Mouse (Mus musculus) MEL (cell line): ENCODE measurements around the gene Rnase12. TPM values are rescaled to one million over a fixed set of nuclear protein-coding genes. Genes with fewer than 3 reads are reported as not detected.

Experiments
- DNase-seq: peaks from one replicate; pipeline ENCODE4 v3.0.0; 2011; ENCODE audit warnings: low read depth, low spot score
- H3K27ac ChIP-seq: 2 replicates; pipeline ENCODE4 v1.5.1; 2012; ENCODE audit warnings: low read depth, mild to moderate bottlenecking, control low read depth, low read length, moderate library complexity; ENCODE audit not compliant: control insufficient read depth
- H3K27me3 ChIP-seq, 2 experiments: fragments of 150-350 bp in 1 of 2; sonication (generic) in 1 of 2; 2 replicates each; pipeline ENCODE4 v1.6.1; 2012; ENCODE audit warnings: low read length in 2 of 2, mild to moderate bottlenecking in 2 of 2, improper control_type of control experiment in 1 of 2, moderate library complexity in 1 of 2; ENCODE audit not compliant: insufficient read depth in 2 of 2, control insufficient read depth in 1 of 2
- H3K36me3 ChIP-seq, 2 experiments: 2 replicates each; pipeline ENCODE4 v1.6.1; 2012 to 2014; ENCODE audit warnings: low read length in 2 of 2, improper control_type of control experiment in 1 of 2, inconsistent platforms in 1 of 2, mild to moderate bottlenecking in 1 of 2; ENCODE audit not compliant: insufficient read depth in 2 of 2, control insufficient read depth in 1 of 2
- H3K4me1 ChIP-seq, 2 experiments: fragments of 150-350 bp in 1 of 2; sonication (generic) in 1 of 2; 2 replicates each; pipeline ENCODE4 v1.6.1; 2012; ENCODE audit warnings: low read length in 2 of 2, improper control_type of control experiment in 1 of 2, mild to moderate bottlenecking in 1 of 2; ENCODE audit not compliant: insufficient read depth in 2 of 2, control insufficient read depth in 1 of 2
- H3K4me3 ChIP-seq, 2 experiments: fragments of 150-350 bp in 1 of 2; sonication (generic) in 1 of 2; 2 replicates each; pipeline ENCODE4 v1.5.1; 2012; ENCODE audit warnings: low read depth in 2 of 2, low read length in 2 of 2, mild to moderate bottlenecking in 2 of 2, moderate library complexity in 2 of 2, control low read depth in 1 of 2, improper control_type of control experiment in 1 of 2; ENCODE audit not compliant: control insufficient read depth in 1 of 2, insufficient read depth in 1 of 2
- H3K79me2 ChIP-seq: 2 replicates; pipeline ENCODE4 v1.6.1; 2012; ENCODE audit warnings: mild to moderate bottlenecking, low read length, moderate library complexity; ENCODE audit not compliant: control insufficient read depth, poor library complexity, insufficient read depth
- H3K9ac ChIP-seq: 2 replicates; pipeline ENCODE4 v1.6.1; 2012; ENCODE audit warnings: low read depth, mild to moderate bottlenecking, control low read depth, low read length, moderate library complexity; ENCODE audit not compliant: control insufficient read depth, poor library complexity, severe bottlenecking
- H3K9me3 ChIP-seq: fragments of 150-350 bp; sonication (generic); replicated peaks from 2 replicates; pipeline ENCODE4 v1.6.1; 2012; ENCODE audit warnings: mild to moderate bottlenecking, low read length, improper control_type of control experiment, moderate library complexity; ENCODE audit not compliant: insufficient read depth
- E2F4 ChIP-seq: IDR thresholded peaks from 2 replicates; pipeline ENCODE4 v1.6.1; 2011; ENCODE audit warnings: low read depth, low read length, improper control_type of control experiment, borderline replicate concordance
- ELF1 ChIP-seq: IDR thresholded peaks from 2 replicates; pipeline ENCODE4 v1.6.1; 2014; ENCODE audit warnings: low read depth, mild to moderate bottlenecking, inconsistent platforms, low read length, improper control_type of control experiment, moderate library complexity
- EP300 ChIP-seq, 2 experiments: IDR thresholded peaks; 2 replicates each; pipeline ENCODE4 v1.6.1; 2011; ENCODE audit warnings: improper control_type of control experiment in 2 of 2, low read length in 2 of 2, low read depth in 1 of 2, mild to moderate bottlenecking in 1 of 2
- MAZ ChIP-seq: IDR thresholded peaks from 2 replicates; pipeline ENCODE4 v1.6.1; 2012; ENCODE audit warnings: low read depth, mild to moderate bottlenecking, inconsistent platforms, low read length, improper control_type of control experiment
- MXI1 ChIP-seq: IDR thresholded peaks from 2 replicates; pipeline ENCODE4 v1.6.1; 2011; ENCODE audit warnings: mild to moderate bottlenecking, low read depth, low read length, improper control_type of control experiment
- RAD21 ChIP-seq: IDR thresholded peaks from 2 replicates; pipeline ENCODE4 v1.6.1; 2011; ENCODE audit warnings: mild to moderate bottlenecking, low read depth, low read length, improper control_type of control experiment
- SMC3 ChIP-seq: IDR thresholded peaks from 2 replicates; pipeline ENCODE4 v1.6.1; 2011; ENCODE audit warnings: low read depth, low read length, improper control_type of control experiment
- TAL1 ChIP-seq: IDR thresholded peaks from 2 replicates; pipeline ENCODE4 v1.6.1; 2012; ENCODE audit warnings: mild to moderate bottlenecking, inconsistent platforms, low read length, moderate library complexity, mixed read lengths
- TBP ChIP-seq: IDR thresholded peaks from 2 replicates; pipeline ENCODE4 v1.8.0; 2011; ENCODE audit warnings: low read depth, low read length, improper control_type of control experiment
- TCF12 ChIP-seq: IDR thresholded peaks from 2 replicates; pipeline ENCODE4 v1.6.1; 2014; ENCODE audit warnings: low read depth, mild to moderate bottlenecking, inconsistent platforms, low read length, improper control_type of control experiment, moderate library complexity
- USF2 ChIP-seq, 2 experiments: IDR thresholded peaks; 2 replicates each; pipeline ENCODE4 v1.6.1; 2011 to 2012; ENCODE audit warnings: improper control_type of control experiment in 2 of 2, low read length in 2 of 2, borderline replicate concordance in 1 of 2, inconsistent platforms in 1 of 2, low read depth in 1 of 2, mild to moderate bottlenecking in 1 of 2; ENCODE audit not compliant: insufficient read depth in 1 of 2
- ZNF384 ChIP-seq: IDR thresholded peaks from 2 replicates; pipeline ENCODE4 v1.6.1; 2012; ENCODE audit warnings: low read depth, mild to moderate bottlenecking, inconsistent platforms, low read length, improper control_type of control experiment
- polyA plus RNA-seq, 2 experiments: library from polyadenylated mRNA; stranded (reverse) in 1 of 2; unstranded in 1 of 2; fragments of >175 nt in 1 of 2; fragments of >200 nt in 1 of 2; gene quantifications; 2 replicates each; pipeline versions ENCODE4 v1.2.1 to v1.2.4; 2012; ENCODE audit warnings: low replicate concordance in 2 of 2, low read depth in 1 of 2; ENCODE audit not compliant: insufficient read length in 2 of 2, insufficient read depth in 1 of 2, missing spikeins in 1 of 2
- total RNA-seq: library from RNA; depleted of rRNA; stranded (reverse); fragments of 300-350 nt; gene quantifications from 2 replicates; pipeline ENCODE4 v1.2.3, GENCODE M21; 2012; rRNA removed

Rnase12 gene
- total and polyA plus RNA-seq, 3 experiments, result not detected

GRCm38 (mm10) chr14:51007152-51007801, 50.2 kb downstream of the Rnase12 start, which contains the start of gene Rnase10:
Gene Rnase10 (plus strand): TSS chr14:51007751.
- Histone ChIP-seq H3K9me3 (no peaks in the 10 kb centered on the region), H3K27ac (no peak within 1 kb of the TSS), H3K36me3 (no peaks in the 10 kb centered on the region), H3K27me3 (no peaks in the 10 kb centered on the region), H3K79me2 (no peaks in the 10 kb centered on the region), H3K4me1 (no peaks in the 10 kb centered on the region), H3K9ac (no peak within 1 kb of the TSS), H3K4me3 (no peak within 1 kb of the TSS)
- DNase-seq, result no peak
- TF ChIP-seq USF2 (IDR thresholded peaks at IDR 0.05; ENCODE audit: borderline replicate concordance in 1 of 2, insufficient read depth in 1 of 2, low read depth in 1 of 2, low read length in 2 of 2) (no peak), TAL1 (no peak), MAZ (no peak), SMC3 (no peak), EP300 (IDR thresholded peaks at IDR 0.05; ENCODE audit: low read depth in 1 of 2, low read length in 2 of 2) (no peak), MXI1 (no peak), E2F4 (no peak), TBP (no peak), ELF1 (no peak), ZNF384 (no peak), RAD21 (no peak), TCF12 (no peak)

Other genes with a start within 250 kb of the Rnase12 start
- gene Ccnb1ip1, start 249.9 kb downstream of the Rnase12 start, total RNA-seq, result 23.3 and 28.3 TPM in 2 replicates
- gene Ccnb1ip1, start 249.9 kb downstream of the Rnase12 start, polyA plus RNA-seq, result 10 to 100 TPM in 1 of 2 experiments, not detected in 1; 27.6 TPM
- gene Parp2, start 249.8 kb downstream of the Rnase12 start, total RNA-seq, result 65.6 and 81.1 TPM in 2 replicates
- gene Parp2, start 249.8 kb downstream of the Rnase12 start, polyA plus RNA-seq, result 10 to 100 TPM in 1 of 2 experiments, not detected in 1; 83.2 TPM
- 19.5 and 36.8 TPM in 2 replicates for gene Tep1, start 187.1 kb downstream of the Rnase12 start, total RNA-seq
- gene Tep1, start 187.1 kb downstream of the Rnase12 start, polyA plus RNA-seq, result 10 to 100 TPM in 1 of 2 experiments, not detected in 1; 13.7 TPM
- gene Klhl33, start 160.2 kb downstream of the Rnase12 start, total RNA-seq, result not detected in 2 replicates
- gene Klhl33, start 160.2 kb downstream of the Rnase12 start, polyA plus RNA-seq, result under 1 TPM in 1 of 2 experiments, not detected in 1; 0.01 TPM
- 28.0 and 29.6 TPM in 2 replicates for gene Osgep, start 132.8 kb downstream of the Rnase12 start, total RNA-seq
- gene Osgep, start 132.8 kb downstream of the Rnase12 start, polyA plus RNA-seq, result 10 to 100 TPM in 1 of 2 experiments, not detected in 1; 45.1 TPM
- gene Apex1, start 132.7 kb downstream of the Rnase12 start, total RNA-seq, result 123 and 129 TPM in 2 replicates
- 100 to 1,000 TPM in 1 of 2 experiments, not detected in 1; 155 TPM for gene Apex1, start 132.7 kb downstream of the Rnase12 start, polyA plus RNA-seq
- 10.5 and 12.2 TPM in 2 replicates for gene Pip4p1, start 126.8 kb downstream of the Rnase12 start, total RNA-seq
- gene Pip4p1, start 126.8 kb downstream of the Rnase12 start, polyA plus RNA-seq, result 10 to 100 TPM in 1 of 2 experiments, not detected in 1; 21.6 TPM
- gene Pnp, start 126.6 kb downstream of the Rnase12 start, total RNA-seq, result 46.7 and 49.7 TPM in 2 replicates
- gene Pnp, start 126.6 kb downstream of the Rnase12 start, polyA plus RNA-seq, result 100 to 1,000 TPM in 1 of 2 experiments, 10 to 100 TPM in 1; 36.2 to 302 TPM
- 11.7 and 14.5 TPM in 2 replicates for gene Gm49342, start 113.1 kb downstream of the Rnase12 start, total RNA-seq
- 10 to 100 TPM in 1 of 2 experiments, not detected in 1; 45.2 TPM for gene Gm49342, start 113.1 kb downstream of the Rnase12 start, polyA plus RNA-seq
- 0.65 and 0.85 TPM in 2 replicates for gene Pnp2, start 101.7 kb downstream of the Rnase12 start, total RNA-seq
- gene Pnp2, start 101.7 kb downstream of the Rnase12 start, polyA plus RNA-seq, result 1 to 10 TPM in 1 of 2 experiments, not detected in 1; 1.7 TPM
- not detected in 2 replicates for gene Rnase10, start 49.9 kb downstream of the Rnase12 start, total RNA-seq
- not detected for gene Rnase10, start 49.9 kb downstream of the Rnase12 start, polyA plus RNA-seq
- not detected in 2 replicates for gene Rnase9, start 15.8 kb downstream of the Rnase12 start, total RNA-seq
- gene Rnase9, start 15.8 kb downstream of the Rnase12 start, polyA plus RNA-seq, result not detected
- not detected in 2 replicates for gene Rnase11, start 7.5 kb downstream of the Rnase12 start, total RNA-seq
- not detected for gene Rnase11, start 7.5 kb downstream of the Rnase12 start, polyA plus RNA-seq
- not detected in 2 replicates for gene Olfr750, start 16.8 kb upstream of the Rnase12 start, total RNA-seq
- gene Olfr750, start 16.8 kb upstream of the Rnase12 start, polyA plus RNA-seq, result not detected
- gene Rnase4, start 33.4 kb upstream of the Rnase12 start, total RNA-seq, result not detected in 2 replicates
- gene Rnase4, start 33.4 kb upstream of the Rnase12 start, polyA plus RNA-seq, result under 1 TPM in 1 of 2 experiments, not detected in 1; 0.18 TPM
- not detected in 2 replicates for gene Ang, start 33.5 kb upstream of the Rnase12 start, total RNA-seq
- gene Ang, start 33.5 kb upstream of the Rnase12 start, polyA plus RNA-seq, result not detected
- gene Eddm3b, start 56.8 kb upstream of the Rnase12 start, total RNA-seq, result not detected in 2 replicates
- gene Eddm3b, start 56.8 kb upstream of the Rnase12 start, polyA plus RNA-seq, result not detected
- 65.0 and 73.4 TPM in 2 replicates for gene Rnase6, start 66.2 kb upstream of the Rnase12 start, total RNA-seq
- gene Rnase6, start 66.2 kb upstream of the Rnase12 start, polyA plus RNA-seq, result 10 to 100 TPM in 1 of 2 experiments, not detected in 1; 49.2 TPM
- gene Rnase1, start 89.1 kb upstream of the Rnase12 start, total RNA-seq, result not detected in 2 replicates
- gene Rnase1, start 89.1 kb upstream of the Rnase12 start, polyA plus RNA-seq, result under 1 TPM in 1 of 2 experiments, not detected in 1; 0.07 TPM
- not detected in 2 replicates for gene Rnase2b, start 104.6 kb upstream of the Rnase12 start, total RNA-seq
- not detected for gene Rnase2b, start 104.6 kb upstream of the Rnase12 start, polyA plus RNA-seq
- not detected in 2 replicates for gene Ang2, start 141.5 kb upstream of the Rnase12 start, total RNA-seq
- gene Ang2, start 141.5 kb upstream of the Rnase12 start, polyA plus RNA-seq, result not detected
- not detected in 2 replicates for gene Ear14, start 145.7 kb upstream of the Rnase12 start, total RNA-seq
- gene Ear14, start 145.7 kb upstream of the Rnase12 start, polyA plus RNA-seq, result not detected
- gene Rnase2a, start 198.5 kb upstream of the Rnase12 start, total RNA-seq, result not detected in 2 replicates
- gene Rnase2a, start 198.5 kb upstream of the Rnase12 start, polyA plus RNA-seq, result not detected